In genomic region chr11:115083376-115084139, GRCm38 (mm10) we compare ENCODE assay signal across 7 mouse cellular contexts. TPM values are rescaled to one million over a fixed set of nuclear protein-coding genes. Genes with fewer than 3 reads are reported as not detected.
A peak's percentile ranks its signal among the peaks of the same experiment; 100 is the strongest.
DNase-seq lines count a peak whose midpoint lies in the region; ATAC-seq and TF ChIP-seq lines count a peak whose summit lies in the region.

No protein-coding gene starts in this region.

- no peak overlapping the region for H3K9ac ChIP-seq in midbrain, embryonic 14.5 days (replicated peaks; ENCODE audit: low read length)

- H3K27ac ChIP-seq in bone marrow macrophage, adult 2 months (ENCODE audit: insufficient read depth, low read depth, low read length): no peak overlapping the region
- no peak overlapping the region for H3K27ac ChIP-seq in left cerebral cortex, adult 2 months
- no peak overlapping the region for H3K27ac ChIP-seq in midbrain, embryonic 14.5 days (replicated peaks; ENCODE audit: low read depth, low read length)

- 32% methylated on average over 18 of the region's 18 CpGs for WGBS in midbrain, embryonic 14.5 days

- H3K36me3 ChIP-seq in midbrain, embryonic 14.5 days (ENCODE audit: control insufficient read depth, insufficient read depth, low read length): no peaks in the 10 kb centered on the region

- TF ChIP-seq POLR2A in bone marrow macrophage, adult 2 months (IDR thresholded peaks at IDR 0.05; ENCODE audit: borderline replicate concordance, low read depth, low read length): no peak

- H3K4me2 ChIP-seq in midbrain, embryonic 14.5 days (ENCODE audit: low read length): no peak overlapping the region

- H3K27me3 ChIP-seq in midbrain, embryonic 14.5 days (ENCODE audit: control insufficient read depth, insufficient read depth, low read length): no peaks in the 10 kb centered on the region

- peak; percentile 59; the same call in 1 of the 2 replicates for ATAC-seq in erythroid progenitor cell, adult 5-6 weeks (replicated peaks; ENCODE audit: low FRiP score, poor library complexity, severe bottlenecking)
- peak; percentile 27; the same call in 1 of the 2 replicates for ATAC-seq in midbrain, embryonic 14.5 days (ENCODE audit: low FRiP score, low TSS enrichment)

- no peaks in the 10 kb centered on the region for H3K9me3 ChIP-seq in midbrain, embryonic 14.5 days (ENCODE audit: control insufficient read depth, low read length)

- H3K4me1 ChIP-seq in bone marrow macrophage, adult 2 months (ENCODE audit: control insufficient read depth, insufficient read depth, low read length): peaks cover 9% of the 10 kb centered on the region
- peaks cover 10% of the 10 kb centered on the region; the same call in 1 of the 2 replicates for H3K4me1 ChIP-seq in midbrain, embryonic 14.5 days (ENCODE audit: control insufficient read depth, insufficient read depth, low read length)

- peak; percentile 80 for DNase-seq in MN1 (ENCODE audit: low spot score)
- DNase-seq in hindlimb bud, embryonic 11.5 days (ENCODE audit: extremely low spot score, low read depth, low spot score): peak; percentile 64
- DNase-seq in left cerebral cortex, adult 2 months (ENCODE audit: extremely low spot score in 1 of 2, low spot score in 2 of 2): peak; percentile 60 to 70
- peak; percentile 94 for DNase-seq in midbrain, embryonic 14.5 days
- DNase-seq in spleen, adult 18-20 months: peak; percentile 19 to 72

- intact Hi-C loops in left cerebral cortex, adult 2 months (cut with DNase I): loop anchor here (1.0 to 2.0 kb wide), 2 partner anchors 69 to 187 kb away; no protein-coding TSS in a partner anchor

- TF ChIP-seq CTCF in bone marrow macrophage, adult 2 months (IDR thresholded peaks at IDR 0.05; ENCODE audit: low read depth, low read length): peak; percentile 84
- TF ChIP-seq CTCF in left cerebral cortex, adult 2 months (IDR thresholded peaks at IDR 0.05): no peak; the same call in none of the 2 replicates

- no peak overlapping the region for H3K4me3 ChIP-seq in bone marrow macrophage, adult 2 months (ENCODE audit: insufficient read depth, low read length)
- H3K4me3 ChIP-seq in left cerebral cortex, adult 2 months: no peak overlapping the region
- no peak overlapping the region for H3K4me3 ChIP-seq in midbrain, embryonic 14.5 days (replicated peaks; ENCODE audit: low read depth, low read length)

RNA-seq across cellular contexts. Expression of gene Rab37, which starts 7.7 kb away (rescaled TPM):
- polyA plus RNA-seq in bone marrow macrophage, adult 2 months (2012; ENCODE audit: insufficient read depth, insufficient read length, missing spikeins): not detected in 2 replicates
- total RNA-seq in erythroid progenitor cell, adult 5-6 weeks (2015; ENCODE audit: low replicate concordance): 1.1 and 10.5 TPM in 2 replicates
- 4.0 and 5.8 TPM in 2 replicates for total RNA-seq in erythroid progenitor cell, adult 5-6 weeks (2017; ENCODE audit: low replicate concordance)
- total RNA-seq in left cerebral cortex, adult 2 months (2021): 1 to 10 TPM; 1.8 to 2.4 TPM
- polyA plus RNA-seq in midbrain, embryonic 14.5 days (2014; fragmentation: Nextera tagmentation; extraction: Ambion mirVana): 0.26 and 0.83 TPM in 2 replicates

RNA-seq across cellular contexts. Expression of gene Cd300e, which starts 21.6 kb away (rescaled TPM):
- 10.0 and 11.1 TPM in 2 replicates for polyA plus RNA-seq in bone marrow macrophage, adult 2 months (2012; ENCODE audit: insufficient read depth, insufficient read length, missing spikeins)
- total RNA-seq in erythroid progenitor cell, adult 5-6 weeks (2015; ENCODE audit: low replicate concordance): 0.36 and 3.8 TPM in 2 replicates
- total RNA-seq in erythroid progenitor cell, adult 5-6 weeks (2017; ENCODE audit: low replicate concordance): not detected in 2 replicates
- total RNA-seq in left cerebral cortex, adult 2 months (2021): under 1 TPM in 1 of 2 experiments, not detected in 1; 0.27 TPM
- not detected in 2 replicates for polyA plus RNA-seq in midbrain, embryonic 14.5 days (2014; fragmentation: Nextera tagmentation; extraction: Ambion mirVana)

RNA-seq across cellular contexts. Expression of gene Cd300ld3, which starts 35.3 kb away (rescaled TPM):
- 542 and 670 TPM in 2 replicates for polyA plus RNA-seq in bone marrow macrophage, adult 2 months (2012; ENCODE audit: insufficient read depth, insufficient read length, missing spikeins)
- total RNA-seq in erythroid progenitor cell, adult 5-6 weeks (2015; ENCODE audit: low replicate concordance): 5.8 and 11.7 TPM in 2 replicates
- total RNA-seq in erythroid progenitor cell, adult 5-6 weeks (2017; ENCODE audit: low replicate concordance): 4.1 and 5.7 TPM in 2 replicates
- under 1 TPM in 1 of 2 experiments, not detected in 1; 0.77 TPM for total RNA-seq in left cerebral cortex, adult 2 months (2021)
- not detected in 2 replicates for polyA plus RNA-seq in midbrain, embryonic 14.5 days (2014; fragmentation: Nextera tagmentation; extraction: Ambion mirVana)

RNA-seq across cellular contexts. Expression of gene Cd300ld5, which starts 46.0 kb away (rescaled TPM):
- 16.3 and 17.2 TPM in 2 replicates for polyA plus RNA-seq in bone marrow macrophage, adult 2 months (2012; ENCODE audit: insufficient read depth, insufficient read length, missing spikeins)
- total RNA-seq in erythroid progenitor cell, adult 5-6 weeks (2015; ENCODE audit: low replicate concordance): 5.8 and 11.7 TPM in 2 replicates
- total RNA-seq in erythroid progenitor cell, adult 5-6 weeks (2017; ENCODE audit: low replicate concordance): not detected in 2 replicates
- total RNA-seq in left cerebral cortex, adult 2 months (2021): under 1 TPM; 0.77 to 0.96 TPM
- not detected in 2 replicates for polyA plus RNA-seq in midbrain, embryonic 14.5 days (2014; fragmentation: Nextera tagmentation; extraction: Ambion mirVana)

RNA-seq across cellular contexts. Expression of gene Cd300lf, which starts 50.2 kb away (rescaled TPM):
- 1.9 and 2.9 TPM in 2 replicates for polyA plus RNA-seq in bone marrow macrophage, adult 2 months (2012; ENCODE audit: insufficient read depth, insufficient read length, missing spikeins)
- 1.7 and 2.9 TPM in 2 replicates for total RNA-seq in erythroid progenitor cell, adult 5-6 weeks (2015; ENCODE audit: low replicate concordance)
- total RNA-seq in erythroid progenitor cell, adult 5-6 weeks (2017; ENCODE audit: low replicate concordance): 8.6 and 10.7 TPM in 2 replicates
- total RNA-seq in left cerebral cortex, adult 2 months (2021): under 1 TPM in 1 of 2 experiments, not detected in 1; 0.58 TPM
- polyA plus RNA-seq in midbrain, embryonic 14.5 days (2014; fragmentation: Nextera tagmentation; extraction: Ambion mirVana): not detected in 2 replicates
